Mouse (Mus musculus): ENCODE measurements around the gene 9430015G10Rik. TPM values are rescaled to one million over a fixed set of nuclear protein-coding genes. Genes with fewer than 3 reads are reported as not detected.

Gene 9430015G10Rik
- polyA plus RNA-seq, 1 experiment = 19.2 TPM

DNA sequence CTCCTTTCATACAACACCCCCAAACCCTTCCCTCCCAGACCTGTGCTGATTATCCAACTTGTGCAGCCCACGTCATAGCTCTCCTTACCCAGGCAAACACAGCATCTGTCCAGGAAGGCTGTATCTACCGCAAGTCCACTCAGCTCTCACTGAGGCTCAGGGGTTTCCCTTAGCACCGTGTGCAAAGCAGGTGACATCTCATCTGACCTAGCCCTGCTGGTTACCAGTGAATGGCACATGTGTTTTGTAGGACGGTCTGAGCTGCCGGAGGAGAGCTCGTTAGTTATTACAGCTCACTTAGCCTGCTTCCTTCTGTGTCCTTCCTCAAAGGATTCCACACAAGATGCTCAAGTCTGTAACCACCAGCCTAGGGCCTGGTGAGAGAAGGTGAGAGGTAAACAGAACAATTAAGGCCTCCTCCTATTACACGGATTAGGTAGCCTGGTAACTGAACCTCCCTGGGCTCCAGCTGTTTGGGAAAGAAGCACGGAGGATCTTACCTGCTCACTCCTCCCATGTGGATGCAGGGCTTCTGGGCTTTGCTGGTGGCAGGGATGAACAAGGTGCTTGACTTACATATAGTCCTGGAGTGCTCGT lies 11.9 kb upstream of the 9430015G10Rik start:
- H3K79me3 ChIP-seq (ENCODE audit: low read depth) = no peaks in the 10 kb centered on the region
- no peak overlapping the region for H3ac ChIP-seq (ENCODE audit: control insufficient read depth, insufficient read length, low read depth)
- TF ChIP-seq MYOD1 (IDR thresholded peaks at IDR 0.05; ENCODE audit: control insufficient read depth, insufficient read length, low read depth) (no peak), FOSL1 (IDR thresholded peaks at IDR 0.05; ENCODE audit: insufficient read depth, low read length, poor library complexity, severe bottlenecking) (no peak), USF1 (IDR thresholded peaks at IDR 0.05; ENCODE audit: low read depth) (no peak), CEBPB (IDR thresholded peaks at IDR 0.05; ENCODE audit: low read depth) (no peak), MAX (IDR thresholded peaks at IDR 0.05) (no peak), CTCF (IDR thresholded peaks at IDR 0.05; ENCODE audit: control insufficient read depth, insufficient read depth, insufficient read length) (no peak), MYOG (IDR thresholded peaks at IDR 0.05; ENCODE audit: control insufficient read depth, extremely low read depth, insufficient read length) (no peak)
- no peaks in the 10 kb centered on the region for H3K36me3 ChIP-seq (ENCODE audit: control insufficient read depth, insufficient read depth)
- H3K79me2 ChIP-seq (ENCODE audit: control insufficient read depth, insufficient read depth) = no peaks in the 10 kb centered on the region
- peaks cover 22% of the 10 kb centered on the region for H3K27me3 ChIP-seq (ENCODE audit: control insufficient read depth, insufficient read depth, insufficient read length)
- H3K4me3 ChIP-seq (ENCODE audit: insufficient read depth, poor library complexity, severe bottlenecking) = no peak overlapping the region

DNA sequence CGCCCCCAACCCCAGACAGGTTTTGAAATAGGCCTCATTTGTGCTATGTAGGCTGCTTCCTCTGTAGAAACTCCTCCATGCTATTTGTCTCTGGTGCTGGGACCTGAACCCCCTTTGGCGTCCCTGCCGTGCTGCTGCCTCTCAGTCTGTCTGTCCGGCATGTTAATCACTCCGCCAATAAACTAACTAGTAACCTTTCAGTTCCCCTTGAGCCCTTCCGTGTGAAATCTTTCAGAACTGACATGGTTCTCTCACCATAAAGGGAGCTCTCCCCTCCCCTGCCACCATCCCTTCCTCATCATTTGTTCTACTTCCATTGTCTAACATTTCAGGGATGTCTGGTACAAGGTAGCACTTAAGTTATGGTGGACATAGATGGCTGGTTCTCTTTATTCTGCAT lies 10.4 kb upstream of the 9430015G10Rik start:
- no peak for TF ChIP-seq CTCF (IDR thresholded peaks at IDR 0.05; ENCODE audit: control insufficient read depth, insufficient read depth, insufficient read length)
- peaks cover 22% of the 10 kb centered on the region for H3K27me3 ChIP-seq (ENCODE audit: control insufficient read depth, insufficient read depth, insufficient read length)
- H3K79me2 ChIP-seq (ENCODE audit: control insufficient read depth, insufficient read depth) = no peaks in the 10 kb centered on the region
- H3K79me3 ChIP-seq (ENCODE audit: low read depth) = no peaks in the 10 kb centered on the region
- no peak overlapping the region for H3K4me3 ChIP-seq (ENCODE audit: insufficient read depth, poor library complexity, severe bottlenecking)
- H3ac ChIP-seq (ENCODE audit: control insufficient read depth, insufficient read length, low read depth) = no peak overlapping the region
- H3K36me3 ChIP-seq (ENCODE audit: control insufficient read depth, insufficient read depth) = no peaks in the 10 kb centered on the region

DNA sequence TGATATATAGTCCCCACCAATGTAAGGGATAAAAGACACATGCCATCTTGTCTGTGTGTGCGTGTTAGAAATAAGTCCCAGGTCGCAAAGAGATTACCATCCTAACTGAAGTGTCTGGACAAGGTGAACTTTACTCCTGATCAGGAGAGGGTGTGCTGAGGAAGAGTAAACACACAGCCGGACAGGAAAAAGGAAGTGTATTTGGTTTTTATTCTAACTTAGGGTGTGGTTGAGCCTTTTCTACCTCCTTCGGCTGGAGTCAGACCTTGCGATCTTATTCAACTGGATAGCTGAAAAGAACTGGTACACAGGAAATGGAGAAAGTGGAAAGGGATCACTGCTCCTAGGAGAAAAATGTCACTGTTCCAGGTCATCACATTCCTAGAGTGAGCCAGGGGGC lies 9.3 kb upstream of the 9430015G10Rik start:
- TF ChIP-seq MYOD1 (IDR thresholded peaks at IDR 0.05; ENCODE audit: control insufficient read depth, insufficient read length, low read depth) (no peak), MYOG (IDR thresholded peaks at IDR 0.05; ENCODE audit: control insufficient read depth, extremely low read depth, insufficient read length) (no peak), CEBPB (IDR thresholded peaks at IDR 0.05; ENCODE audit: low read depth) (no peak), CTCF (IDR thresholded peaks at IDR 0.05; ENCODE audit: control insufficient read depth, insufficient read depth, insufficient read length) (no peak), USF1 (IDR thresholded peaks at IDR 0.05; ENCODE audit: low read depth) (no peak), FOSL1 (IDR thresholded peaks at IDR 0.05; ENCODE audit: insufficient read depth, low read length, poor library complexity, severe bottlenecking) (no peak), MAX (IDR thresholded peaks at IDR 0.05) (no peak)
- no peaks in the 10 kb centered on the region for H3K36me3 ChIP-seq (ENCODE audit: control insufficient read depth, insufficient read depth)
- peaks cover 22% of the 10 kb centered on the region for H3K27me3 ChIP-seq (ENCODE audit: control insufficient read depth, insufficient read depth, insufficient read length)
- H3K4me3 ChIP-seq (ENCODE audit: insufficient read depth, poor library complexity, severe bottlenecking) = no peak overlapping the region
- no peaks in the 10 kb centered on the region for H3K79me2 ChIP-seq (ENCODE audit: control insufficient read depth, insufficient read depth)
- no peak overlapping the region for H3ac ChIP-seq (ENCODE audit: control insufficient read depth, insufficient read length, low read depth)
- H3K79me3 ChIP-seq (ENCODE audit: low read depth) = no peaks in the 10 kb centered on the region

- no peaks in the 10 kb centered on the region for H3K79me3 ChIP-seq (ENCODE audit: low read depth)
- no peak overlapping the region for H3ac ChIP-seq (ENCODE audit: control insufficient read depth, insufficient read length, low read depth)
- H3K4me3 ChIP-seq (ENCODE audit: insufficient read depth, poor library complexity, severe bottlenecking) = no peak overlapping the region
- no peaks in the 10 kb centered on the region for H3K79me2 ChIP-seq (ENCODE audit: control insufficient read depth, insufficient read depth)
- no peaks in the 10 kb centered on the region for H3K36me3 ChIP-seq (ENCODE audit: control insufficient read depth, insufficient read depth)
- peaks cover 22% of the 10 kb centered on the region for H3K27me3 ChIP-seq (ENCODE audit: control insufficient read depth, insufficient read depth, insufficient read length)
- TF ChIP-seq CTCF (IDR thresholded peaks at IDR 0.05; ENCODE audit: control insufficient read depth, insufficient read depth, insufficient read length) (no peak), USF1 (IDR thresholded peaks at IDR 0.05; ENCODE audit: low read depth) (no peak), CEBPB (IDR thresholded peaks at IDR 0.05; ENCODE audit: low read depth) (no peak), FOSL1 (IDR thresholded peaks at IDR 0.05; ENCODE audit: insufficient read depth, low read length, poor library complexity, severe bottlenecking) (no peak)
Measured at GRCm38 (mm10) chr4:156101481-156101903, 8.3 kb upstream of the 9430015G10Rik start.

GRCm38 (mm10) chr4:156103342-156103741 lies 6.4 kb upstream of the 9430015G10Rik start:
- Histone ChIP-seq H3K79me3 (ENCODE audit: low read depth) (no peaks in the 10 kb centered on the region), H3K79me2 (ENCODE audit: control insufficient read depth, insufficient read depth) (no peaks in the 10 kb centered on the region), H3K4me3 (ENCODE audit: insufficient read depth, poor library complexity, severe bottlenecking) (no peak overlapping the region), H3K36me3 (ENCODE audit: control insufficient read depth, insufficient read depth) (no peaks in the 10 kb centered on the region), H3K27me3 (ENCODE audit: control insufficient read depth, insufficient read depth, insufficient read length) (peaks cover 7% of the 10 kb centered on the region), H3ac (ENCODE audit: control insufficient read depth, insufficient read length, low read depth) (no peak overlapping the region)
- no peak for TF ChIP-seq CTCF (IDR thresholded peaks at IDR 0.05; ENCODE audit: control insufficient read depth, insufficient read depth, insufficient read length)
- no peak for TF ChIP-seq MYOD1 (IDR thresholded peaks at IDR 0.05; ENCODE audit: control insufficient read depth, insufficient read length, low read depth)
- TF ChIP-seq USF1 (IDR thresholded peaks at IDR 0.05; ENCODE audit: low read depth) = no peak
- TF ChIP-seq MAX (IDR thresholded peaks at IDR 0.05) = no peak
- no peak for TF ChIP-seq CEBPB (IDR thresholded peaks at IDR 0.05; ENCODE audit: low read depth)
- no peak for TF ChIP-seq FOSL1 (IDR thresholded peaks at IDR 0.05; ENCODE audit: insufficient read depth, low read length, poor library complexity, severe bottlenecking)
